Mouse (Mus musculus) monocyte, adult 5-6 weeks (primary cell): ENCODE results near the gene Myo3a. TPM values are rescaled to one million over a fixed set of nuclear protein-coding genes. Genes with fewer than 3 reads are reported as not detected.

Experiments
- ATAC-seq: fragments of 153-309, 156-312 bp; replicated peaks from 2 replicates; pipeline ENCODE4 v1.8.0; 2017; ENCODE audit warnings: mild to moderate bottlenecking; ENCODE audit not compliant: low TSS enrichment, insufficient number of reproducible peaks, severe bottlenecking, poor library complexity, low FRiP score
- total RNA-seq: library from RNA; stranded (forward); fragments of 200-1000, 200-491, 200-594 nt; gene quantifications from 3 replicates; pipeline ENCODE4 v1.2.3, GENCODE M21; 2017

Gene Myo3a
- total RNA-seq, 1 experiment from 2014 or later = not detected

- no peak for ATAC-seq
Measured at GRCm38 (mm10) chr2:22619416-22619815, 392.1 kb downstream of the Myo3a start.

DNA sequence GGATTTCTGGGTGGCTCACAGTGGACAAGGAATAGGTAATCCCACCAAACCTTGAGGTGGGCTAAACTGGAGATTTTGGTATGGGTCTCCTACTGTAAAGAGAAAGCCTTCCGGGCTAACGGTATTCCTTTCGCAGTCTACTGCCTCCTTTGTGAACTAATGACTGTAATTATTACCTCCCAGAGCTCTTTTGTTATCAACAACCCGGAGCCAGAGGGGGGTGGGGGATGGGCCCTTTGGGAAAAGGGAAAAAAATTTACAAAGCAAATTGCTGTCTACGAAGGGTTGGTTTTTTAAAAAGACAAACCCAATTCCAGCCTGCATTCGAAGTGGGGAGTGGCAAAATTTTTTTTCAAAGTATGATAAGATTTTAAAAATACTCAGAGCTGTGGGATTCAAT is 392.7 kb downstream of the Myo3a start:
- no peak for ATAC-seq

- ATAC-seq = no peak
Measured at GRCm38 (mm10) chr2:22620534-22620933, 393.2 kb downstream of the Myo3a start.

DNA sequence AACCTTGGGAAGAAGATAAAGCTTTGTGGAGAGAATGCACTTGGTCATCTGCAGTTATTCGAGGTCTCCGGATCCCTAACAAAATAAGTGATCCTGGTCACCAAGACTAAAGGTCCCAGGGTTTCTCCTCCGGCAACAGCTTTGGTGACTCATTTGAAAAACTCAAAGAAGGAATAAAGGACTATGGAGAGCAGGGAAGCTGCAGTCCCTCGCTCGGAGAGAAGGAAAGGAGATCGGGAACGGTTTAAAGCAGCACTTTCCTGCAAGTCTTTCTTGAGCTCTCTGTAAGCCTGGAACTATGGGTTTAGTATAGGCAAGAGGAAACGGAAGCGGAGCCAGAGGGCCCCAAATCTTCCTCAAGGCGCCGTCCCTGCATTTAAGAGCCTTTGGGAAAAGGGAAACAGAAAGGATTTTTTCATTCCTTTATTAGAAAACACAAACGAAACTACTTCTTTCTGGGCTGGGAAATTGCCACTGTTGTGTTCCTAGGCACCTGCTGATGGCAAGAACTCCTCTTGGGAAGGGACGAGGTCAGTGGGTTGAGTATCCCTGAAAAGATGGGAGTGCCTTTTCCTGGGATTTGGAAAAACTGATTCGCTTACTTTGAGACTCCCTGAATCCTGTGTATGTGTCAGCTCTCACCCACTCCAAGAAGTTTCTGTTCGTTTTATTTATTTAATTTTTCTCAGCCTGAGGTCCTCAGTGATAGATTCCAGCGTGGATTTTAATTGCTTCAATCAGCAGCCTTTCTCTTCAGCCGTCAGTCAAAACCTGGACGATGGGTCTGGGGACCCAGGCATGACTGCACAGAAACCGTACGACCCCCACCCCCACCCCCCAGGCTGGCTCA is 393.9 kb downstream of the Myo3a start:
- no peak for ATAC-seq

GRCm38 (mm10) chr2:22621828-22622731 is 394.8 kb downstream of the Myo3a start, which contains the start of gene Gad2:
TSS of gene Gad2 (plus strand) at chr2:22622205.
- ATAC-seq = no peak

DNA sequence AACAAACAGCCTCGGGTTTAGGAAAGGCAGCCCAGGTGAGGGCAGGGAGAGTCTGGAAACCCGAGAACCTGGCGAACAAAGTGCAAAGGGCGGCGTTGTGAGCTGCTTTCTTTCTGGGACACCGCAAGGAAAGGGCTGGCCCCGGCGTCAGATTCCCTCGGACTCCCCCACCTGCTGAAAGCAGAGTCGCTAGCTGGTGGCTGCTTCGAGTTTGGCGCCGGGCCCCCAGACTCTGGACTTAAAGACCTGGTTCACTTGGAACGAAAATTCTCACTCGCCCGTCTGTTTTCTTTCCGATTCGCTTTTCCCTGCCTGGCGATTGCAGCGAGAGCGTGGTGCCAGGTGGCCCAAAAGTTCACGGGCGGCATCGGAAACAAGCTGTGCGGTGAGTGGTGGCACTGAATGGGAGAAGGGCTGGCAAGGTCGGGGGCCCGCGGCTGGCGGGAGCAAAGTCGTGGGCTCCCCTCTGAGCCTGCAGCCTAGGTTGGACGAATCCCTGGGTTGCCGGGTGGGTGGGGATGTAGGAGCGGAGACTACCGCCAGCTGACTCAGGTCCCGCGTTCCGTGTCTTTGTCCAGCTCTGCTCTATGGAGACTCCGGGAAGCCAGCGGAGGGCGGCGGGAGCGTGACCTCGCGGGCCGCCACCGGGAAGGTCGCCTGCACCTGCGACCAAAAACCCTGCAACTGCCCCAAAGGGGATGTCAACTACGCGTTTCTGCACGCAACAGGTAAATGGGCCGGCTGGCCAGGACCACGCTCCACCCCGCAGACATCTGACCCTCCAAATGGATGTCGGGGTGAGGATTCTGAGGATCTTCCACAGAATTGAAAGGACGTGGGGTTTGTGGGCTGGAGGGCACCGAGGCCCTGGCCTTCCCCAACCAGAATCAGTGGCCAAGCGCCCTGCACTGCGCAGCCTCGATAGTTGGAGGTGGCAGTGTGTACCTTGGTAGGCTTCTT is 396.1 kb downstream of the Myo3a start:
- no peak for ATAC-seq

GRCm38 (mm10) chr2:22624188-22624975 is 397.1 kb downstream of the Myo3a start:
- ATAC-seq = no peak

GRCm38 (mm10) chr2:22625096-22625960 is 398.0 kb downstream of the Myo3a start:
- ATAC-seq = no peak

DNA sequence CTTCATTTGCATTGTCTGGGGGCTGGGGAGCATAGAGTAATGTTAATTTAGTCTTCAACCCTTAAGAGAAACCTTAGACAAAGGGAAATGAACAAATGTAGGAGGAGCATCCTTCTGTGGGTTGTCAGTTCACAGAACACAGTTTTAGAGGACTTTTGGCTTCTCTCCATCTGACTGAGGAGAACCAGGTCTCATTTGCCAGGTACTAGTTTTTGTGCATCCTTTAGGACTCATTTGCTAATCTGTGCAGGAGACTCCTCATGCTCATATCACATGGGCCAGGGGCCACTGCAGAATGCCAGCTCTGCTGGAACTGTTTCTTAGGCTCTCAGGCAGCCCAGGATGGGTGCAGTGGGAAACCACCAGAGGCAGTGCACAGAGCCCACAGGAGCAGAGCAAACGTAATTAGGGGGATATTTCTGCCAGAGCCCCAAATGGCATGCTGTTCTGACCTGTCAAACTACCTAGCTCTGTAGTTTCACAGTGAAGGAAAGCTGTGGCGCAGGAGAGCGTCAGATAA is 399.9 kb downstream of the Myo3a start:
- no peak for ATAC-seq

- ATAC-seq = no peak
Measured at GRCm38 (mm10) chr2:22627819-22628432, 400.6 kb downstream of the Myo3a start.

DNA sequence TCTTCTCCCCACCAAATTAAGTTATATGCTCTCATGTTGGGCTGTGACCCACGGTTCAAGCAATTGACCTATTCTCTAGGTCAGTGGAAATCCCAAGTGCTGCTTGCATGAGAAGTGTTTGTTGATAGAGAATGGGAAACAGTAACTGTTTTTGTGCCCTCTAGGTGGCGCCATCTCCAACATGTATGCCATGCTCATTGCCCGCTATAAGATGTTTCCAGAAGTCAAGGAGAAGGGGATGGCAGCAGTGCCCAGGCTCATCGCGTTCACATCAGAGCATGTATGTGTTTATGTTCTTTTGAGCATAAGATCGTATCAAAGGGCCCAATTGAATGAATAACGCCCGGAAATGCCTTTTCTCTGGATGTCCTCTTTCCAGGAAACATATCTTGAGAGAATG is 407.5 kb downstream of the Myo3a start:
- no peak for ATAC-seq

- no peak for ATAC-seq
Measured at GRCm38 (mm10) chr2:22646134-22646533, 418.8 kb downstream of the Myo3a start.

GRCm38 (mm10) chr2:22648394-22648793 is 421.1 kb downstream of the Myo3a start:
- ATAC-seq = no peak

DNA sequence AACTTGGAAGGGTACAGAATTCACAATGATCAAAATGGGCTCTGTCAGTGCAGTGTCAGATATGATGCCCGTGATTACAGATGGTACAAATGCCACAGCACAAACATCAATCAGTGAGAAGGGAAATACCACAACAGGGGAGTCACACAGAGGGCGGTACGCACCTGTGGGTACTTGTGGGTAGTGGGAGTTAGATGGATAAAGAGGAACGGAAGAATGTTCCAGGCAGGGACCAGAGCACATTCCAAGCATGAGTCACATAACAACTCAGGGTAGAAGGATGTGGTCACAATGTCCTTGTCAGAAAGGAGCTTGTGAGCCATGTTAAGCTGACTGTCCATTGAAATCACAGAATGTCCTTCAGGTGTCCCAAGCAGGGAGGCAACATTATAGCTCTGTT is 424.5 kb downstream of the Myo3a start:
- ATAC-seq = no peak

GRCm38 (mm10) chr2:22663731-22664130 is 436.4 kb downstream of the Myo3a start:
- ATAC-seq = no peak
